Mouse (Mus musculus): ENCODE measurements around the gene Spib.
A peak's percentile ranks its signal among the peaks of the same experiment; 100 is the strongest.

The Spib gene

DNA sequence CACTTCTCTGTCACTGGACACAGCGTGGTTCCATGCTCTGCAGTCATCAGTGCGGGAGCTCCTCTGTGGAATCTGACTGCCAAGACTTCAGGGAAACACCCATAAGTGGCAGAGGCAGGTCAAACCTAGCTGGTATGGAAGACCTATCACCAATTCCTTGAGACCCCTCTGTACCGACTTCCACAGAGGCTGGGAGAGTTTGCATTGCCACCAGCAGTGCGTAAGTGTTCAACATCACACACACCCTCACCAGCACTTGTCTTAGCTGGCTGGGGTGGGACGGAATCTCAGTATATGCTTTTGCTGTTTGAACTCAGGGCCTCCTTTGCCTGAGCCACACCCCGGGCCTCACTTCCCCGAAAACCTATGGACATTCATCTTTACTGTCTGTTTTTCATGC, 43.9 kb downstream of the Spib start:
- no peak for DNase-seq (ENCODE audit: low read depth in 1 of 2, low spot score in 2 of 2)

DNA sequence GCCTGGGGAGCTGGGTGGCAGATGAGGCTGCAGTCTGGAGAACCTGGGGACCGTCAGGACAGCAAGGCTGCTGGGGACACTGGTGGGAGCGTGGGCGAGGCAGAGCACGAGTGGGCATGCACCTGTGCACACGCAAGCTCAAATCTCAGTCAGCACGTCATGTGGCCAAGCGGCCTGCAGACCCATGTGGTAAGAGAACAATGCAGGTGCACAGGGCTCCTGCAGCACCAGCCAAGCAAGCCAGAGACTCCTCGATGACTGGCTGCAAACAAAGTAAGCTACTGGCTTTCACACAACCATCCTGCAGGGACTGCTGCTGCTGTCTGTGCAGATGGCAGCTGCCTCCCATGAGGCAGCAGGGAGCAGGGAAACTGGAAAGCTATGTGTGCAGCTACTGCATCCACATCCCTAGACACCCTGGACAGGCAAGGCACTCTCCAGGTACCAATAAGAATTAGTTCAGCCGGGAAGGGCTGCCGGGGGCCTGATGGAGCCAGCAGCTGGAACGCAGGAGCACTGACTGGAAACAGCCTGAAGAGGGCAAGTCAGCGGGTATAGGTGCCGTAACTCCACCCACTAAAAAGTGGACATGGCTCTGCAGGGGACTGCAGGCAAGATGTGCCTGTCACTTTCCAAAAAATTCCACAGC, 44.8 kb downstream of the Spib start:
- no peak for DNase-seq (ENCODE audit: low read depth in 1 of 2, low spot score in 2 of 2)

DNA sequence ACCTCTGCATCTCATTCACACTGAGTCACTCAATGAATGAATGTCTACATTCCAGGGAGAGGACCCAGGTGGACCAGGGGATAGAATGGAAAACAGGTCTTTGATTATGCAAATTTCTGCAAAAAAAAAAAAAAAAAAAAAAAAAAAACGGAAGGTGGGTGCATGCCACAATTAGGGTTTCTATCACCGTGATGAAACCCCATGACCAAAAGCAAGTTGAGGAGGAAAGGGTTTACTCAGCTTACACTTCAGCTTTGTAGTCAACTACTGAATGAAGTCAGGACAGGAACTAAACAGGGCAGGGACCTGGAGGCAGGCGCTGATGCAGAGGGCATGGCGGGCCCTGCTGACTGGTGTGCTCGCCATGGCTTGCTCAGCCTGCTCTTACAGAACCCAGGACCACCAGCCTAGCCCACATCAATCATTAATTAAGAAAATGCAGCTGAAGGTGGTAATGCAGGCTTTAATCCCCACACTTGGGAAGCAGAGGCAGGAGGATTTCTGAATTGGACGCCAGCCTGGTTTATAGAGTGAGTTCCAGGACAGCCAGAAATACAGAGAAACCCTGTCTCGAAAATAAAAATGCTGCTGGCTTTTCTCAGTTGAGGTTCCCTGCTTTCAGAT, 46.2 kb downstream of the Spib start:
- no peak for DNase-seq (ENCODE audit: low read depth in 1 of 2, low spot score in 2 of 2)

DNA sequence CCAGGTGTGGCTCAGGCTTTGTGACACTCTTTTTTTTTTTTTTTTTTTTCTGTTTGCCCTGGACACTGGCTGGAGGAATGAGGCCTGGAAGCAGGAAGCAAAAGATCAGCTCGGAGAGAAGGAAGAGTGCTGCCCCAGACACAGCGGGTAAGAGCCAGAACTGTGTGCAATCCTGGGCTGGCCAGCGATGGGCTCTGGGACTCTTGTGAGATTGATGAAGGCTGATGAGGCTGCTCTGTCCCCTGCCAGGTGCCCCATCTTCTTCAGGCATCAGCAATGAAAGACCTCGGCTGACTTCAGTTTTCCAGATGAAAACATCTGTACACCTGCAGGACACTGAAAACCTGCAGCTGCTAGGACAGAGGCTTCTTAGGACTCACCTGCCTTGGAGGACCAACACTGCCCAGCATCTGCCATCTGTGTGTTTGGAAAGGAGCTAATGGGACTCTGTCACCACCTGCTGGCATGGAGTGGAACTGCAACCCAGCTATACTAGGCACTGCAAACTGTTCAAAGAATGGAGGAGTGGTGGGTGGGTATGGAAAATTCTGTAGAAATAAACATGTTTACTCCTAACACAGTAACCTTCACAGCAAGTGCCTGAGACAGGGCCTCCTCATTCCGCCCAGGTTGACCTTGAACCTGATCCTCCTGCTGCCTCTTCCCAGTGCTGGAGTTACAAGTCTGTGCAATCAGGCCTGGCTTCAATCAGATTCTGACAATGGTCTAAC, 46.9 kb downstream of the Spib start:
- DNase-seq (ENCODE audit: low read depth in 1 of 2, low spot score in 2 of 2) = peak in 1 of 2 experiments; percentile 48

DNA sequence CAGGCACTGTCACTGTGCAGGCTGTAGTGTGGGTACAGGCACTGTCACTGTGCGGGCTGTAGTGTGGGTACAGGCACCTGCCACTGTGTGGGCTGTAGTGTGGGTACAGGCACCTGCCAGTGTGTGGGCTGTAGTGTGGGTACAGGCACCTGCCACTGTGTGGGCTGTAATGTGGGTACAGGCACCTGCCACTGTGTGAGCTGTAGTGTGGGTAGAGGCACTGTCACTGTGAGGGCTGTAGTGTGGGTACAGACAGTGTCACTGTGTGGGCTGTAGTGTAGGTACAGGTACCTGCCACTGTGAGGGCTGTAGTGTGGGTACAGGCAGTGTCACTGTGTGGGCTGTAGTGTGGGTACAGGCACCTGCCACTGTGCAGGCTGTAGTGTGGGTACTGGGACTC, 47.8 kb downstream of the Spib start:
- no peak for DNase-seq (ENCODE audit: low read depth in 1 of 2, low spot score in 2 of 2)

DNA sequence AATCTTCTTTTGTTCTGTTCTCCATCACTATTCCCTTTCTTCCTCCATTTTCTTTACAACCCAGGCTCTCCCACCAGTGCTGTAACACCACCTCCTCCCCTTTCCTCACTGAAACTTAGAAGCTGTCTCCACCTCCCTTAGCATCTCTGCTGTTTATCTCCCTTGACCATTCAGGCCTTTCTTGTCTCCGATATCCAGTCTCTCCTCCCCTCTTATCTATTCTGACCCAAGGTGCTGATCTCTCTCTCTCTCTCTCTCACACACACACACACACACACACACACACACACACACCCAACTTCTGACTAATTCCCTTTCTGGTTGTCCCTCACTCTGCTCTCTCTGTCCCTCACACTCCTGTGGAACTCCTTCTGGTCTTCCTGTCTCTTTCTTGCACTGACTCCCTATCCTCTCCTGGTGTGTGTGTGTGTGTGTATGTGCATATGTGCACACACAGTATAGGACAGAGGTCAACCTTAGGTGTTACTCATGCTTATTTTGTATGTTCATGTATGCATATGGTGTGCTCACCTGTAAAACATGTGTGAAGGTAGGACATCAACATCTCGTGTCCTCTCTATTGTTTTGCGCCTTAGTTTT, 48.9 kb downstream of the Spib start:
- DNase-seq (ENCODE audit: low read depth in 1 of 2, low spot score in 2 of 2) = no peak
